Mouse (Mus musculus) adrenal gland (tissue): Measurements from ENCODE around the gene Gm29797.

ENCODE experiments used
- intact Hi-C: fragments of 180-260 bp; cut with DNase I; formaldehyde crosslinking; loops from one replicate; pipeline ENCODE4 v1.15.1; 2025

Gm29797 gene

DNA sequence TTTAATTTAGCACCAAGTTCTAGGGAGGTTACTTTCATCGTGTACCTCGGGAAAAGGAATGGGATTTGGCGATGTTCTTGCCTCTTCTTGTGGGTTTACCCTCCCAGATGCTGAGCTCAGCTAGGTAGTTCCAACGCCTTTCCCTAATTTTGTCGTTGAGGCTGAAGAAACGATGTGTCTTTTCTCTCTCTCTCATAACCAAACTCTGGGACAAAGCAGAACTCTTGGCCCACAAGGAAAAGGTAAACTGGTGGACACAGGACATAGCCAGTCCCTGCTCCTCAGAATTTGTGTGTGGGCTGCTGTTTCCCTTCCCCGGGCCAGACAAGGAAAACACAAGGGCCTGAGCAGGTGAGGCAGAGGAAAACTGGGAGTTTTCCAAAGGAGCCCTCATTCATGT, 15.2 kb downstream of the Gm29797 start:
- intact Hi-C loops = no loop called here

- intact Hi-C loops = no loop called here
These were observed 16.7 kb downstream of the Gm29797 start for GRCm38 (mm10) chr2:181673501-181673900.

DNA sequence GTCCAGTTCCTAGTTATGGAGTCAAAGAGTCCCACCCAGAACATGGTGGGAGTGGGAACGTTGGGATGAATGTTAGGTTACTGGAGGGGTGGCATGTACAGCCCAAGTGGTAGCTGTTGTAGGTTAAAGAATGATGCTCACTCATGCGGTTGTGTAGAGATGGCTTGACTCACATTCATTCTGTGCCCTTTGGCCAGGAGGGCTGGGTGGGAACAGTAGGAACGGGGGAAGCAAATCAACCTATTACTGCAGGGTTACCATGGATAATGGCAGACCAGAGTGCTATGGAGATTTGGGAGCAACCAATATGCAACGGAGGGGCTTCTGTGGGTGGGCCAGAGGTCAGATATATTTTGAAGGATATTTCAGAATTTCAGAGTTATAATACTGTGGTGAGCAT, 18.1 kb downstream of the Gm29797 start:
- intact Hi-C loops = loop anchor here (5.0 kb wide), 1 partner anchor 33 kb away; no protein-coding TSS in a partner anchor

DNA sequence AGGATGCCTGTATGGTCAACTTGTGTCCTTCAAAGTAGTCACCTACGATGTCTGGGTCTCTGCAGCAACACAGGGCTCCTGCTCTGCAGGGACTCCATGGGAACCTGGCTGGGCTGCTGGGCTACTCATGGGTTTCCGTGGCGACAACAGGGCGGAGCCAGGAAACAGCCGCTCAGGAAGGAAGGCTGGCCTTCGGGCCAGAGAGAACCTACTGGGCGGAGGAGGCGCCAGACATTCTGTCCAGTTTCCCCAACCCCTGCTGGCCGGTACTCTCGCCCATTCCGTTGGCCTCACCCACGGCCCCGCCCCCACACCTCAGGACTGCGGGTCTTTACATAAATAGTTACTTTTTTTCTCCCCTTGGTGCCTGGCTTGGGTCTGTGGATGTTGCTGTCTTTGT, 18.6 kb downstream of the Gm29797 start:
- intact Hi-C loops = loop anchor here (5.0 kb wide), 1 partner anchor 33 kb away; no protein-coding TSS in a partner anchor

GRCm38 (mm10) chr2:181676424-181676823, 19.6 kb downstream of the Gm29797 start:
- intact Hi-C loops = loop anchor here (5.0 kb wide), 1 partner anchor 34 kb away; no protein-coding TSS in a partner anchor

DNA sequence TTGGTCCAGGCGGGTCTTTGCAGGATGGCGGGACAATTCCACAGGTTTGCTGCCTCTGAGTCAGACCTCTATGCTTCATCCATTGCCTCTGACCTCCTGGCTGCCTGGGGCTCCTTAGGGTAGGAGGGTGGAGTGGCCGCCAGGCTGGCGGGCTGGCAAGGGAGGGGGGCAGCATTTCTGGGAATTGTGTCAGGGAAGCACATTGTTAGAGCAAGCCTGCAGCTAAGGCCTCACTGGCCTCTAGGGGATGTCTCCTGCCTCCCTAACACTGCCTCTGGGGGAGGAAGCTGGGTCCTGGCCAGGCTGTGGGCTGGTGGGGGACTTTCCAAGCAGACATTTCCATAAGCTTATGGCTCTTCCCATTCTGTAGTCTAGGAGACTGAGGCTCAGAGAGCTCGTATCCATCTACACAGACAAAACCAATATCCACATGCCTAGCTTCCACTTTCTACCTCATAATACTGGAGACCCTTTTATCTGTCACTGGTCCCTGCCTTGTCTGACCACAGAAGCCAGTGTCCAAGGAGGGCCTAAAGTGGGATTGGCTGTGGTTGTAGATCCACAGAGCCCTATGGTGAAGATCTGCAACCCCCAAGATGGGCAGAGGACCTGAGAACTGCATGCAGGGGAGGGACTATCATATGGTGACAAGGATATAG, 20.4 kb downstream of the Gm29797 start:
- intact Hi-C loops = loop anchor here (5.0 kb wide), 1 partner anchor 35 kb away; no protein-coding TSS in a partner anchor

DNA sequence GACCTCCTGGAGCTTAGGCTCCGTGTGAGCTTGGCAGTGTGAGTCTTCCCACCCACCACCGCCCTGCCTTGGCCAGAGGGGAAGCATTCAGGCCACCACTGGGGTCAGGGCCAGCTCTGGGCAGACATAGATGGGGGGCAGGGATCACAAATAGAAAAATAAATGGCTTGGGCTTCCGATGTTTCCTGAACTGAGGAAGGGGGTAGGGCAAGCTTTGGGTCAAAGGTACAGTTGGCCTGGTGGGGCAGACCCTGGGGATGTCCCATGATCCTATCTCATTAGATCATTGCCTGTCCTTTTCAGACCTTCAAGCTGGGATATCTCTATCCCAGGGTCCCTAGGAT, 20.9 kb downstream of the Gm29797 start:
- intact Hi-C loops = loop anchor here (2.0 to 5.0 kb wide), 2 partner anchors 19 to 35 kb away; no protein-coding TSS in a partner anchor

DNA sequence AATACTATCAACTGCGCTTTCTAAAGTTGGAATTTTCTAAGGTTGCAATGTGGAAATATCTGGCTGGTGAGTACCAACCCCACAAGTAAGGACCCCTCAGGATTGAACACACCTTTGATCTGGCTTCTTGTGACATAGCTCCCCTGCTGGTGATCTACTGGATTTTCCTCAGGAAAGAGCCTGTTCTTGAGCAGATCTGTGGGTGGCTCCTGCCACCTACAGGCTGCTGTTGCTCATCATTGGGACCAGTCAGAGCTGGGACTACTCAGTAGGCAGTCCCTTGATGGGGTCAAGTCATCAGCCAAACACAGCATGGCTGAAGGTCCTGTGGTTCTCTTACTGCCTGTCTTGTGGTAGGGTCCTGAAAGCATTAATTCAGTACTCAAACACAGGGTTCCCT, 21.9 kb downstream of the Gm29797 start:
- intact Hi-C loops = loop anchor here (2.0 to 5.0 kb wide), 2 partner anchors 20 to 36 kb away; no protein-coding TSS in a partner anchor

- intact Hi-C loops = loop anchor here (2.0 to 5.0 kb wide), 2 partner anchors 21 to 38 kb away; no protein-coding TSS in a partner anchor
These were observed 23.3 kb downstream of the Gm29797 start, which contains the start of gene Tcea2 for GRCm38 (mm10) chr2:181679951-181680715. TSS of gene Tcea2 (plus strand) at chr2:181680310.

- intact Hi-C loops = no loop called here
These were observed 23.9 kb downstream of the Gm29797 start for GRCm38 (mm10) chr2:181680716-181681117.

- intact Hi-C loops = no loop called here
These were observed 25.1 kb downstream of the Gm29797 start for GRCm38 (mm10) chr2:181681978-181682377.

DNA sequence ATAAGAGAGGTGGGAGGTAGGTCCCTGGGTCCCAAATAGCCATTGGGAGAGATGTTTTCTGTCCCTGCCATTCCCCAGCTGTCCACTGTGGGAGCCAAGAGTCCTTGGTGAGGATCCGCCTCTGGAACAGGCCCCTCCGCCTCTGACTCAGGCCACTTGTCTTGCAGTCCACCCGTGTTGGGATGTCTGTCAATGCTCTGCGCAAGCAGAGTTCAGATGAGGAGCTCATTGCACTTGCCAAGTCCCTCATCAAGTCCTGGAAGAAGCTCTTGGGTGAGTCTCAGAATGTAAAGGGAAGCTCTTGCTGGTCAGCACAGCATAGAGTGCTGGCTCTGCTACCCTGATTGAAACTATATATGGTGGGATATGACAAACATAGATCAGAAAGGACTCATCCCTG, 26.5 kb downstream of the Gm29797 start:
- intact Hi-C loops = no loop called here

DNA sequence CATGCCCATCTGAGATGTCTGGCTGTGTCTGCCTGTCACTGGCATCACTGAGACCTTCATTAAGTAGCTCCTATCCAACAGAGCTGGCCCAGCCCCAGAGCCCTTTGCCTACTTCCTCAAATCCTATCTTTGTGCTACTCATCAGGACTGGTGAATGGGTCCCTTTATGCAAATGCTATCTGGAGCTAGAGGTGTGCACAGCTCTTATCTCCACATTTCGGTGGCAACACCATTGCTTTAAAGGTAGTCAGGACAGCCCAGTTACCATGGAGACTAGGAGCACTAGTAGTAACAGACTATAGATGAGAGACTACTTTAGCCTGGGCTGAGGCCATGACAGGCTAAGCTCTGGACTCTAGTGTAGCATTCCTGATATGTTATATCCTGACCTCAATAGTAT, 27.9 kb downstream of the Gm29797 start:
- intact Hi-C loops = no loop called here

GRCm38 (mm10) chr2:181685686-181686085, 28.9 kb downstream of the Gm29797 start:
- intact Hi-C loops = no loop called here

DNA sequence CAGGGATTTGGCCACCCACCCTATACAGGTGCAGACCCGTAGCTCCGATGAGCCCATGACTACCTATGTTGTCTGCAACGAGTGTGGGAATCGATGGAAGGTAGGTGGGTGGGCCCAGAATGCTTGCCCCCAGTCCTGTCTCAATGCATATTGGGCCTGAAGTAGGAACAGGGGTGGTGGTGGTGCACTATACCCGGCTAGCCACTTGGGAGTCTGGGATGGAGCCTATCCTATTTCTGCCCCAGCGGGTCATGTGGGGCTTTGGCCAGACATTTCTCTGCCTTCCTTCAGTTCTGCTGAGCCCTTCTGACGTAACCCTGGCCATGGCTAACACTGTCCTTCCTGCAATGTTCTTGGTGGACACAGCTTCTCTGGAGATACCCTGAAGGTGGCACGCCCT, 30.8 kb downstream of the Gm29797 start:
- intact Hi-C loops = no loop called here

DNA sequence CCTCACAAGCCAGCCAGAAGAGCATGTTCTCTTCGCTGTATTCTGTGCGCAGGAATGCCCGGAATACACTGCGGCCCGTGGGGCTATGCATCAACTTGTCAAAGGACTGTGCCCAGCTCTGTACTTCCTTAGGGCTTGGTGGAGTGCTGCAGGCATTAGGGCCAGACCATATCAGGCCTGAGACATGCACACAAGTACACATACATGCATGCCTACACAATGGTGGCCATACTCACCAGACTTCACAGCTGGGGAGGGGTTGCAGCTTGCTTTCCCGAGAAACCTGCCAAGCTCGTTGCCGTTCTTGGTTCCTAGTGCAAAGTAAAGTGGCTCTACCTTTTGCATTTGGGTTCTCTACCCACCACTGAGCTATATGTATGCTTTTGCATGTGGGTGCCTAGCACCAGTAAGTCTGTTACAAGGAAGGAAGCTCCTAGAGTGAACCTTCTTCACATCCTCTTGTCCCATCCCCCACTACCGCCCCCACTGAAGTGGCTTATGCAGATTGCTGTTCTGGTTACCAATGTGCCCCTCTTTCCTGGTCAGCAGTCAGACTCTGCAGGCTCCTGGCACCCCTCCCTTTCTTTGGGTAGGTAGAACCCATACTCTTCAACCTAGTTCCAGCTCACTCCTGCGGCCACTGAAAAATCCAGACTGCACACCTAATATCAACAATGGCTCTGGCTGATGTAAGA, 32.8 kb downstream of the Gm29797 start:
- intact Hi-C loops = no loop called here

DNA sequence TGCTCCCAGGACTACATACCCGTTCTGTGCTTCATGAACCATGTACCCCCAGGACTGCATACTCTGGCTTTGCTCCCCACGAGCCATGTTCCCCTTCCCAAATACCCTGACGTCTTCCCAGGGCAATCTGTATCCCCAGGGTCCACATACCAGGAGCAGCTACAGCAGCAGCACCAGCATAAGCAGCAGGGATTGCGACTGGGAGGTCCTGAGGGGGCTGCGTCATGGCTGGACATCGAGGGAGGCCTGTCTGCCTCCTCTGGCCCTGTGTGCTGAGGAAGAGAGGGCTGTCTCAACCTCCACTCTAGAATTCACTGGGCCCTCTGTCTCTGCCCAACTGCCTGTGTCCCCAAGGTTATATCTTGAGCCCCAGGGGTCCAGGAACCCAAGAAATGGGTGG, 34.2 kb downstream of the Gm29797 start:
- intact Hi-C loops = no loop called here

GRCm38 (mm10) chr2:181691571-181691970, 34.7 kb downstream of the Gm29797 start:
- intact Hi-C loops = no loop called here

DNA sequence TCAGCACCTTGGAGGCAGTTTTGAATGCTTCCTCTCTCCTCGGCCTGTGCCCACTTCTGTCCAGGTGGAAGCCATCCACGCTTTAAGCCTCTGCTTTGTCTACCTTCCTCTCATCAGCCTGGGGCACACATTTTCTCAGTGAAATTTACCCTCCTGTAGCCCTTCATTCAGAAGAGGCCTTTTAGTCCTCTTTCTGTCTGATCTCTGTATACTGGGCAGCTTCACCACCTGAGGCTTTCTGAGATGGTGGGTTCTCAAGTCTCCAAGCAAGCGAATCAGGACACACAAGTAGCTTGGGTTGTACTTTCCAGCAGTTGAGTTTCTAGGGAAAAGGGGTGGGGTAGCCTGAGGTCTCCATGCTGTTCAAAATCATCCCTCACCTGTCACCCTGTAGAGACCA, 35.5 kb downstream of the Gm29797 start:
- intact Hi-C loops = no loop called here

DNA sequence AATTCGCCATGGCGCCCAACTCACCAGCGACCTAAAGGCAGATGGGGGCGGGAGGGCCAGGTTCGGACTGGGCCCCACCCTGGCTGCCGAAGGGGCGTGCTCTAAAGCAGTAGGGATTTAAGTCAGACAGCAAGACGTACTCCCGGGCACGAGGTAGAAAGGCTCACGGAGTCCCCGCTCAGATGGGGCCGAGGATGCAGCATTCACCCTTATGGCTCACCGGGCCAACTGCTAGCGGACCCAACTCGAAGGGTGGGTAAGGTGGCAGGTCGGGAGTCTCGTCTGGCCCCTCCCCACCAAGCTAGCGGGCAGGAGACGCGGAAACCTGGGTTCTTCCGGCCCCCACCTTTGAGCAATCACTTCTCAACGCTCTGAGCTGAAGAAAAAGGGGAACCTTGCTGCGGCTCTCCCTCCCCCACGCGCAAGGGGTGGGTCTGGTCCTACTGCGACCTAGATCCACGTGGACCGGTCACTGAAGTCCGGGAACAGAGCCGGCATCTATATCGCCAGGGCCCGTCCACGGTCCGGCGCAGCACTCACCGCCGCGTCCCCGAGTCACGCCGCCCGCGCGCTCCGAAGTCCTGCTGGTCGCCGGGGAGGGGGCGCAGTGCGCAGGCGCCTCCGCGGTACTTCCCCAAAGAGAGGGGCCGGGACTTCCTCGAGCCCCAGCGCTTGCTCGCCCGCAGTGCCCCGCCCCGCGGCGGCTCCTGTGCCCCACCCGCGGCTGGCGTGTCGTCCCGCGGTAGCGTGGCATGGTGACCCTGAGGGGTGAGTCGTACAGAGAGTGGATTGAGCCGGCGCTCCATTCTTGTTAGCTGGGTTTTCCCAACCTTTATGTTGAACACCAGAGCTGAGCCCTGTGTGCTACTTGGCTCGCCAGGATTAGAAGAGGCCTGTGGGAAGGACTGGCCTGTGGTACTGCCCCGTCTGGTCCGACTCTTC, 36.8 kb downstream of the Gm29797 start, which contains the start of gene Rgs19:
TSS of gene Rgs19 (minus strand) at position 639 of the 942 bp plus-strand sequence.
- intact Hi-C loops = no loop called here

GRCm38 (mm10) chr2:181694581-181694980, 37.7 kb downstream of the Gm29797 start:
- intact Hi-C loops = no loop called here
